Mouse (Mus musculus): Measurements from ENCODE around the gene Add3.

- TF ChIP-seq CTCF (IDR thresholded peaks at IDR 0.05) (no peak), EP300 (IDR thresholded peaks at IDR 0.05) (no peak)
Measured at GRCm38 (mm10) chr19:53154156-53154555, 13.9 kb downstream of the Add3 start.

Measured in lung, postnatal 0 days (tissue).